Mouse (Mus musculus): ENCODE results near the gene Slc30a1.

The Slc30a1 gene

GRCm38 (mm10) chr1:191882474-191883206, 23.9 kb upstream of the Slc30a1 start:
- H3K4me1 ChIP-seq (replicated peaks; ENCODE audit: low read depth, low read length): peaks cover 16% of the 10 kb centered on the region
- H3K27me3 ChIP-seq (ENCODE audit: insufficient read depth, low read length): peaks cover 5% of the 10 kb centered on the region
- no peaks in the 10 kb centered on the region for H3K9me3 ChIP-seq (ENCODE audit: low read length)
- no peak overlapping the region for H3K4me3 ChIP-seq (replicated peaks; ENCODE audit: low read length)
- H3K36me3 ChIP-seq (ENCODE audit: insufficient read depth, low read length): no peaks in the 10 kb centered on the region
- TF ChIP-seq NANOG (IDR thresholded peaks at IDR 0.05; ENCODE audit: borderline replicate concordance, low read length): no peak
- TF ChIP-seq POU5F1 (IDR thresholded peaks at IDR 0.05; ENCODE audit: borderline replicate concordance, low read length): no peak
- TF ChIP-seq CTCF (conservative IDR thresholded peaks at IDR 0.05; ENCODE audit: low read length): no peak

GRCm38 (mm10) chr1:191883654-191884053, 22.9 kb upstream of the Slc30a1 start:
- Histone ChIP-seq H3K9me3 (ENCODE audit: low read length) (no peaks in the 10 kb centered on the region), H3K4me3 (replicated peaks; ENCODE audit: low read length) (no peak overlapping the region), H3K36me3 (ENCODE audit: insufficient read depth, low read length) (no peaks in the 10 kb centered on the region), H3K27me3 (ENCODE audit: insufficient read depth, low read length) (no peaks in the 10 kb centered on the region), H3K4me1 (replicated peaks; ENCODE audit: low read depth, low read length) (peaks cover 16% of the 10 kb centered on the region)
- no peak for TF ChIP-seq CTCF (conservative IDR thresholded peaks at IDR 0.05; ENCODE audit: low read length)
- TF ChIP-seq POU5F1 (IDR thresholded peaks at IDR 0.05; ENCODE audit: borderline replicate concordance, low read length): no peak
- TF ChIP-seq NANOG (IDR thresholded peaks at IDR 0.05; ENCODE audit: borderline replicate concordance, low read length): no peak

GRCm38 (mm10) chr1:191891912-191892311, 14.7 kb upstream of the Slc30a1 start:
- TF ChIP-seq NANOG (IDR thresholded peaks at IDR 0.05; ENCODE audit: borderline replicate concordance, low read length): no peak
- no peaks in the 10 kb centered on the region for H3K36me3 ChIP-seq (ENCODE audit: insufficient read depth, low read length)
- peaks cover 35% of the 10 kb centered on the region for H3K27me3 ChIP-seq (ENCODE audit: insufficient read depth, low read length)
- H3K9me3 ChIP-seq (ENCODE audit: low read length): no peaks in the 10 kb centered on the region
- no peak overlapping the region for H3K4me3 ChIP-seq (replicated peaks; ENCODE audit: low read length)
- H3K4me1 ChIP-seq (replicated peaks; ENCODE audit: low read depth, low read length): peaks cover 19% of the 10 kb centered on the region

GRCm38 (mm10) chr1:191894386-191894785, 12.2 kb upstream of the Slc30a1 start:
- Histone ChIP-seq H3K4me3 (replicated peaks; ENCODE audit: low read length) (no peak overlapping the region; the same call in 1 of the 2 replicates), H3K4me1 (replicated peaks; ENCODE audit: low read depth, low read length) (peaks cover 31% of the 10 kb centered on the region), H3K9me3 (ENCODE audit: low read length) (no peaks in the 10 kb centered on the region), H3K36me3 (ENCODE audit: insufficient read depth, low read length) (peaks cover 5% of the 10 kb centered on the region; the same call in 1 of the 2 replicates), H3K27me3 (ENCODE audit: insufficient read depth, low read length) (peaks cover 34% of the 10 kb centered on the region)
- TF ChIP-seq POU5F1 (IDR thresholded peaks at IDR 0.05; ENCODE audit: borderline replicate concordance, low read length): no peak
- no peak for TF ChIP-seq CTCF (conservative IDR thresholded peaks at IDR 0.05; ENCODE audit: low read length)
- no peak for TF ChIP-seq NANOG (IDR thresholded peaks at IDR 0.05; ENCODE audit: borderline replicate concordance, low read length)

- Histone ChIP-seq H3K4me1 (replicated peaks; ENCODE audit: low read depth, low read length) (peaks cover 34% of the 10 kb centered on the region), H3K27me3 (ENCODE audit: insufficient read depth, low read length) (peaks cover 29% of the 10 kb centered on the region; the same call in 1 of the 2 replicates), H3K9me3 (ENCODE audit: low read length) (no peaks in the 10 kb centered on the region), H3K4me3 (replicated peaks; ENCODE audit: low read length) (no peak overlapping the region; the same call in 1 of the 2 replicates), H3K36me3 (ENCODE audit: insufficient read depth, low read length) (peaks cover 5% of the 10 kb centered on the region; the same call in 1 of the 2 replicates)
- no peak for TF ChIP-seq CTCF (conservative IDR thresholded peaks at IDR 0.05; ENCODE audit: low read length)
- TF ChIP-seq NANOG (IDR thresholded peaks at IDR 0.05; ENCODE audit: borderline replicate concordance, low read length): no peak
- no peak for TF ChIP-seq POU5F1 (IDR thresholded peaks at IDR 0.05; ENCODE audit: borderline replicate concordance, low read length)
Measured at GRCm38 (mm10) chr1:191894857-191895256, 11.7 kb upstream of the Slc30a1 start.

- H3K27me3 ChIP-seq (ENCODE audit: insufficient read depth, low read length): peaks cover 23% of the 10 kb centered on the region; the same call in 1 of the 2 replicates
- H3K9me3 ChIP-seq (ENCODE audit: low read length): no peaks in the 10 kb centered on the region
- no peak overlapping the region for H3K4me3 ChIP-seq (replicated peaks; ENCODE audit: low read length)
- H3K36me3 ChIP-seq (ENCODE audit: insufficient read depth, low read length): peaks cover 5% of the 10 kb centered on the region; the same call in 1 of the 2 replicates
- H3K4me1 ChIP-seq (replicated peaks; ENCODE audit: low read depth, low read length): peaks cover 40% of the 10 kb centered on the region
- no peak for TF ChIP-seq NANOG (IDR thresholded peaks at IDR 0.05; ENCODE audit: borderline replicate concordance, low read length)
- no peak for TF ChIP-seq POU5F1 (IDR thresholded peaks at IDR 0.05; ENCODE audit: borderline replicate concordance, low read length)
- no peak for TF ChIP-seq CTCF (conservative IDR thresholded peaks at IDR 0.05; ENCODE audit: low read length)
Measured at GRCm38 (mm10) chr1:191896806-191897552, 9.6 kb upstream of the Slc30a1 start.

GRCm38 (mm10) chr1:191905637-191906533, 682 bp upstream of the Slc30a1 start:
- Histone ChIP-seq H3K36me3 (ENCODE audit: insufficient read depth, low read length) (peaks cover 30% of the 10 kb centered on the region), H3K9me3 (ENCODE audit: low read length) (no peaks in the 10 kb centered on the region; the same call in 1 of the 2 replicates), H3K4me3 (replicated peaks; ENCODE audit: low read length) (peak overlapping the region; percentile 80), H3K4me1 (replicated peaks; ENCODE audit: low read depth, low read length) (peaks cover 61% of the 10 kb centered on the region), H3K27me3 (ENCODE audit: insufficient read depth, low read length) (0 out of 2 replicates have a peak, but pooled peaks cover 4% of the 10 kb centered on the region)
- TF ChIP-seq POU5F1 (IDR thresholded peaks at IDR 0.05; ENCODE audit: borderline replicate concordance, low read length) (no peak), CTCF (conservative IDR thresholded peaks at IDR 0.05; ENCODE audit: low read length) (no peak), NANOG (IDR thresholded peaks at IDR 0.05; ENCODE audit: borderline replicate concordance, low read length) (no peak)

Data from E14TG2a.4 (cell line).